Mouse (Mus musculus): ENCODE measurements around the gene Dpep1.

DNA sequence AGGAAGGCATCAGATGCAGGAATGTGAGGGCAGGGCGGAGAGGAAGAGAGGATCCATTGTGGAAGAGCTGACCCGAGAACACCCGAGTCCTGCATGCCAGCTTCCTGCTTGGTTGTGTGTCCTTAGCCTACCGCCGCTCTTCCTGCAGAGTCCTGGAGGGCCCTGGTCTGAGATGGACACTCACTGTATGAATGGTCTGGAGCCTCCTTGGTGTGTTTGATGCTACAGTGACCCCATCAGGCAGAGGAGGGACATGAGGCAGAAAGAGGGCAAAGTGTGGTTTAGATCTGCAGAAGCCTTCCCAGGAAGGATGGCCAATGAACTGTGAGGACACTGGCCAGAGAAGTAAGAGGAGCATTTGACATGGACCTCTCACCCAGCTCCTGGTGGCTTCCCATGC, 30.9 kb upstream of the Dpep1 start:
- TF ChIP-seq GATA1 (IDR thresholded peaks at IDR 0.05; ENCODE audit: borderline replicate concordance, low read length): no peak
- no peak for TF ChIP-seq CTCF (IDR thresholded peaks at IDR 0.05; ENCODE audit: low read depth, low read length)
